Mouse (Mus musculus) liver, embryonic 14 days (tissue): ENCODE data around the gene Gm20908. TPM values are rescaled to one million over a fixed set of nuclear protein-coding genes. Genes with fewer than 3 reads are reported as not detected.

Experiments
- polyA plus RNA-seq: library from polyadenylated mRNA; depleted of rRNA; stranded (reverse); fragments of >200 nt; gene quantifications from 2 replicates; pipeline ENCODE4 v1.2.3, GENCODE M21; 2012; rRNA removed

The Gm20908 gene
- polyA plus RNA-seq, result not detected in 2 replicates

GRCm38 (mm10) chrY:64472966-64473365, at the start of gene Gm20908:
Gene Gm20908 (plus strand): TSS chrY:64473266.

